Mouse (Mus musculus) MEL (cell line): ENCODE data around the gene Snx7.

Experiments used
- CTCF ChIP-seq, 3 experiments: IDR thresholded peaks in 2 of 3; conservative IDR thresholded peaks in 1 of 3; 2 replicates each; pipeline ENCODE4 v1.5.1; 2011 to 2012; ENCODE audit warnings: low read length in 3 of 3, low read depth in 2 of 3, mild to moderate bottlenecking in 2 of 3, improper control_type of control experiment in 1 of 3, inconsistent platforms in 1 of 3, mixed read lengths in 1 of 3, moderate library complexity in 1 of 3; ENCODE audit not compliant: control insufficient read depth in 1 of 3, insufficient read depth in 1 of 3, poor library complexity in 1 of 3, severe bottlenecking in 1 of 3
- GATA1 ChIP-seq: IDR thresholded peaks from 2 replicates; pipeline ENCODE4 v1.6.1; 2011; ENCODE audit warnings: low read depth, low read length, improper control_type of control experiment
- POLR2AphosphoS2 ChIP-seq: IDR thresholded peaks from 2 replicates; pipeline ENCODE4 v1.6.1; 2011; ENCODE audit warnings: low read length, improper control_type of control experiment

GRCm38 (mm10) chr3:117812135-117812534, 56.6 kb downstream of the Snx7 start:
- no peak for TF ChIP-seq CTCF (IDR thresholded peaks at IDR 0.05 in 2 of 3, conservative IDR thresholded peaks at IDR 0.05 in 1 of 3; ENCODE audit: control insufficient read depth in 1 of 3, insufficient read depth in 1 of 3, low read depth in 2 of 3, low read length in 3 of 3, poor library complexity in 1 of 3, severe bottlenecking in 1 of 3)
- no peak for TF ChIP-seq GATA1
- TF ChIP-seq POLR2AphosphoS2, result no peak
